Mouse (Mus musculus): ENCODE results near the gene 9230104L09Rik. TPM values are rescaled to one million over a fixed set of nuclear protein-coding genes. Genes with fewer than 3 reads are reported as not detected.
A peak's percentile ranks its signal among the peaks of the same experiment; 100 is the strongest.

The 9230104L09Rik gene
- total RNA-seq, 2 experiments from 2014 or later = not detected

- H3K27ac ChIP-seq = no peak overlapping the region
- no peak for DNase-seq (ENCODE audit: low spot score in 2 of 2)
- no peak for TF ChIP-seq CTCF (conservative IDR thresholded peaks at IDR 0.05)
- no peak overlapping the region for H3K4me3 ChIP-seq
These were observed 26.6 kb downstream of the 9230104L09Rik start for GRCm38 (mm10) chr2:148838075-148838777.

GRCm38 (mm10) chr2:148834912-148835311, 29.9 kb downstream of the 9230104L09Rik start, which contains the start of gene Cst9:
Gene Cst9, plus strand, starts transcription at chr2:148835147.
- TF ChIP-seq CTCF (conservative IDR thresholded peaks at IDR 0.05) = no peak
- Histone ChIP-seq H3K27ac (no peak within 1 kb of the TSS), H3K4me3 (no peak within 1 kb of the TSS)
- no peak for DNase-seq (ENCODE audit: low spot score in 2 of 2)

GRCm38 (mm10) chr2:148825986-148826385, 38.9 kb downstream of the 9230104L09Rik start:
- no peak for DNase-seq (ENCODE audit: low spot score in 2 of 2)
- TF ChIP-seq CTCF (conservative IDR thresholded peaks at IDR 0.05) = no peak
- H3K27ac ChIP-seq = no peak overlapping the region
- H3K4me3 ChIP-seq = no peak overlapping the region

GRCm38 (mm10) chr2:148819909-148820308, 44.9 kb downstream of the 9230104L09Rik start, which contains the start of gene Cst13:
Gene Cst13, plus strand, starts transcription at chr2:148820081.
- TF ChIP-seq CTCF (conservative IDR thresholded peaks at IDR 0.05) = no peak
- H3K27ac ChIP-seq = no peak within 1 kb of the TSS
- DNase-seq (ENCODE audit: low spot score in 2 of 2) = no peak
- no peak within 1 kb of the TSS for H3K4me3 ChIP-seq

- H3K27ac ChIP-seq = no peak overlapping the region
- H3K4me3 ChIP-seq = no peak overlapping the region
- no peak for DNase-seq (ENCODE audit: low spot score in 2 of 2)
- TF ChIP-seq CTCF (conservative IDR thresholded peaks at IDR 0.05) = no peak
These were observed 58.1 kb downstream of the 9230104L09Rik start for GRCm38 (mm10) chr2:148806696-148807095.

- DNase-seq (ENCODE audit: low spot score in 2 of 2) = peak in 1 of 2 experiments; percentile 11
- Histone ChIP-seq H3K27ac (no peak overlapping the region), H3K4me3 (no peak overlapping the region)
- no peak for TF ChIP-seq CTCF (conservative IDR thresholded peaks at IDR 0.05)
These were observed 63.3 kb downstream of the 9230104L09Rik start for GRCm38 (mm10) chr2:148801491-148801921.

GRCm38 (mm10) chr2:148798485-148798884, 66.4 kb downstream of the 9230104L09Rik start, which contains the start of gene Cst8:
Gene Cst8, plus strand, starts transcription at chr2:148798785.
- Histone ChIP-seq H3K27ac (no peak within 1 kb of the TSS), H3K4me3 (no peak within 1 kb of the TSS)
- TF ChIP-seq CTCF (conservative IDR thresholded peaks at IDR 0.05) = no peak
- DNase-seq (ENCODE audit: low spot score in 2 of 2) = no peak

Other genes starting within 250 kb of the 9230104L09Rik start
- gene Nxt1, start 192.4 kb downstream of the 9230104L09Rik start, total RNA-seq (2021) = 10 to 100 TPM; 12.0 to 14.3 TPM
- 10 to 100 TPM; 29.1 to 33.3 TPM for gene Gzf1, start 184.0 kb downstream of the 9230104L09Rik start, total RNA-seq (2021)
- gene Napb, start 132.6 kb downstream of the 9230104L09Rik start, total RNA-seq (2021) = 100 to 1,000 TPM; 294 to 323 TPM
- under 1 TPM; 0.69 to 0.83 TPM for gene Cstl1, start 114.7 kb downstream of the 9230104L09Rik start, total RNA-seq (2021)
- not detected for gene Cst11, start 93.5 kb downstream of the 9230104L09Rik start, total RNA-seq (2021)
- gene 8030411F24Rik, start 83.0 kb downstream of the 9230104L09Rik start, total RNA-seq (2021) = not detected
- 1 to 10 TPM; 3.3 to 4.4 TPM for gene Cst12, start 75.7 kb downstream of the 9230104L09Rik start, total RNA-seq (2021)
- gene Cst8, start 66.3 kb downstream of the 9230104L09Rik start, total RNA-seq (2021) = not detected
- gene Cst13, start 45.0 kb downstream of the 9230104L09Rik start, total RNA-seq (2021) = not detected
- gene Cst9, start 29.9 kb downstream of the 9230104L09Rik start, total RNA-seq (2021) = not detected
- gene Cst3, start 10.7 kb upstream of the 9230104L09Rik start, total RNA-seq (2021) = 1,000 to 10,000 TPM; 2,176 to 2,304 TPM
- gene Gm1330, start 138.2 kb upstream of the 9230104L09Rik start, total RNA-seq (2021) = not detected
- gene Gm10750, start 152.2 kb upstream of the 9230104L09Rik start, total RNA-seq (2021) = not detected